Mouse (Mus musculus) thymus, postnatal 10 days (tissue): Measurements from ENCODE around the gene 1700017D01Rik.
A peak's percentile ranks its signal among the peaks of the same experiment; 100 is the strongest.
"Not testable (repeated sequence)": the region's sequence is repeated elsewhere in the genome, so short reads cannot be mapped to it uniquely, and the experiment has no call there.

ENCODE experiments used
- DNase-seq, 2 experiments: peaks; one replicate each; pipeline ENCODE4 v3.0.0; 2021; ENCODE audit warnings: low spot score in 2 of 2

1700017D01Rik gene

DNA sequence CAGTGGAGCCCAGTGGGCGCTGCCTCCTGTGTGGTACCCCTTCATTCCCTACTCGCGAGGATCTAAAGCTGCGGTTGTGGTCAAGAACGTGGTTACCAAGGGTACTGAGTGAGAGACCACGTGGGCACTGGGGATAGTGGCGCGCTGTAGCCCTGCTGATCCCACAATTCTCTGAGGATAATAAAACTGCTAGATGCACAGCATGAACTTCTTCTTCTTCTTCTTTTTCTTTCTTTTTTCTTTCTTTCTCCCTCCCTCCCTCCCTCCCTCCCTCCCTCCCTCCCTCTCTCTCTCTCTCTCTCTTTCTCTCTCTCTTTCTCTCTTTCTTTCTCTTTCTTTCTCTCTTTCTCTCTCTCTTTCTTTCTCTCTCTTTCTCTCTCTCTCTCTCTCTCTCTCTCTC, at the start of gene 1700017D01Rik:
1700017D01Rik (minus strand) TSS at position 101 of the 400 bp plus-strand sequence.
- DNase-seq = not testable (repeated sequence)

GRCm38 (mm10) chr19:11177464-11177863, 46.8 kb upstream of the 1700017D01Rik start:
- DNase-seq = no peak

DNA sequence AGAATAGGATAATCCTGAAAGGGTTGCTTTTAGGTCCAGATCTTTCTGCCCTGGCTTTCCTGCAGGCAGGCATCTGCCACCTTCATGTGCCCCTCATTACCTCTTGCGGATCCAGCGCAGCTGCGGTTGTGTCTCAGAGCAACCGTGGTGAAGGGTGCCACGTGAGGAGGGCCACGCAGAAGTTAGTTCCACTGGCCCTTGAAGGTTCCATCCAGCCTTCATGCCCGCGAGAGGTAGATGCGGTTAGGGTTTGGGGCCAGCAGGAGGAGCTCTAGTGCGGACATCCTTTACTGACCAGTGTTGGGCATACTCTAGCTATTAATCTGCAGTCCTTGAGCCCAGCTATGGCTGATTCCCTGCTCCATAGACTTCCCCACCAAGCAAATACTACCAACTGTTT, 34.5 kb upstream of the 1700017D01Rik start, which contains the start of gene 1700025F22Rik:
1700025F22Rik (minus strand) TSS at position 149 of the 400 bp plus-strand sequence.
- peak in 1 of 2 experiments; percentile 7 for DNase-seq

- not testable (repeated sequence) for DNase-seq
Measured at GRCm38 (mm10) chr19:11157890-11158289, 27.2 kb upstream of the 1700017D01Rik start.

DNA sequence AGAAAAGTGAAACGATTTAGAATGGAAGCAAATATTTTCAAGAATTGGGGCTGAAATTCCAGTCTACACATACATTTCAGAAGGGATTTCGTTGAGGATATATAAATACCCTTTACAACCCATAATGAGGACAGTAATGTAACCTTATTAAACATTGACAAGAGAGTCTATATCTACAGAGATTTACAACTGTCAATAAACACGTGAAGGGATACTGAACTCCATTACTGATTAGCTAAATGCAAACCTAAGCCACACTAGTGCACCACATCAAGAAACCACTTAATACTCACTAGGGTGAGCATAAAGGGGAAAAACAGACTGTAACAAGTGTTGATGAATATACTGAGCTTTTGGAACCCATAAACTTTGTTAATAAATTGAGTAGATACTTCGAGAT, 4.7 kb upstream of the 1700017D01Rik start:
- DNase-seq = no peak

DNA sequence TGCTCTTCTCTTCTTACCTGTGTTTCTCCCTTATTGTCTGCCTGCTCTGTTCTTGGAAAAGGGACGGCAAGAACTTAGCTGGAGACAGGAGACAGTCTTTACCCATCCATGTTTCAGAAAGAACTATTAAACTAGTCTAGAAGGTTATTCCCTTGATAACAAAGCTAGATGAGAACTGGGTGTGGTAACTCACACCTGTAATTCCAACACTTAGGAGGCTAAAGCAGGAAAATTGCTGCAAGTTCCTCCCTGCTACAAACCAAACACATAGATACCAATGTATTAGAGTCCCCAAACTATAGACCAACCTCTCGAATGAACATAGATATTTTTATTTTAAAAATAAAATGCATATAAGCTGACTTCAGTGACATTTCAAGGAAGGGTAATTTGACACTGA, 4.2 kb upstream of the 1700017D01Rik start:
- DNase-seq = no peak

DNA sequence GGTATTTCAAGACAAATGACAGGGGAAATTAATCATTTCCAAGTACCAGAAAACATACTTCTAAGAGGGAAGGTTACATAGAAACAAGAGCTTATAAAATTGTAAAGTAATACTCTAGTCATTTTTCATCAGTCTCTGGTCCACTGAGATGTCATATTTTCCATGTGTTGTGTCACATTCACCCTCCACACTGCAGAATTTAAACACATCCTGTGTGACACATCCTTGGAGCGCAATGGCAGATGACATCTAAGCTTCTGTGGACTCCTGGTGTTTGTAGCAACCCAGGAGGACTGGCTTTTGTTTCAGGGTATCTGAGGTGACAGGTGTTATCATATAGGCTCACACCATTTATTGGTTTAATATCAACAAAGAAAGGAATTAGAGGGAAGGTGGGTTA, 974 bp downstream of the 1700017D01Rik start:
- DNase-seq = no peak

- DNase-seq = peak; percentile 8 to 9
Measured at GRCm38 (mm10) chr19:11121016-11121420, 9.7 kb downstream of the 1700017D01Rik start.

DNA sequence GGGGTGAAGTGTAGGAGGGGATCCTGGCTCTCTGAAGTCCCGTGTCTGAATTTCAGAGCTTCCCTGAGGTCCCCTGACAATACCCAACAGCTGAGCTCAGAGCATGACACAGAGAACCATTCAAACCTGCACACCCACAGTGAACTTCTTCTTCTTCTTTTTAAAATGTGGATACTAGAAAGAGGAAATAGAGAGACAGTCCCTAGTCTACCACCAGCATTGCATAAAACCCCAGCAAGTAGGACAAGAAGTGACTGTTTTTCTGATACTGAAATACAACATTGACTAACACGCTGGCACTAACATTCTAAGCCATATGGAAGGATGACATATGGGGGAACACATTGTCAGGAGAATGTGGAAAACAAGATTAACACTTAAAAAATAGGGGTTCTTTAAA, 11.3 kb downstream of the 1700017D01Rik start:
- no peak for DNase-seq

GRCm38 (mm10) chr19:11107746-11108145, 22.9 kb downstream of the 1700017D01Rik start:
- DNase-seq = no peak

DNA sequence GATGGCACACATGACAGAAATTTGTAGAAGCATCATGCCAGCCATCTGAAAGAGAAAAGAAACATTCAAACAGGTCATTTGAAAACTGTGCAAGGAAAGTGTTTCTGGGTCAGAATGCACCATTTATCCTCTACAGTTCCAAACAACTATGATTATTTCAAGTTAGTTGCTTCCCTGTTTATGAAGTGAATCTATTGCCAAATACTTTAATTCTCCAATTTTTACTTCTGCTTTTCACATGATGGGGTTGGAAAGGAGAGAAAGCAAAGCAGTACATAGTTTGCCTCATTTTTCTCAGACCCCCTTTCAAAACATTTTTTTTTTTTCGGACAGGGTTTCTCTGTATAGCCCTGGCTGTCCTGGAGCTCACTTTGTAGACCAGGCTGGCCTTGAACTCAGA, 28.8 kb downstream of the 1700017D01Rik start:
- DNase-seq = no peak

DNA sequence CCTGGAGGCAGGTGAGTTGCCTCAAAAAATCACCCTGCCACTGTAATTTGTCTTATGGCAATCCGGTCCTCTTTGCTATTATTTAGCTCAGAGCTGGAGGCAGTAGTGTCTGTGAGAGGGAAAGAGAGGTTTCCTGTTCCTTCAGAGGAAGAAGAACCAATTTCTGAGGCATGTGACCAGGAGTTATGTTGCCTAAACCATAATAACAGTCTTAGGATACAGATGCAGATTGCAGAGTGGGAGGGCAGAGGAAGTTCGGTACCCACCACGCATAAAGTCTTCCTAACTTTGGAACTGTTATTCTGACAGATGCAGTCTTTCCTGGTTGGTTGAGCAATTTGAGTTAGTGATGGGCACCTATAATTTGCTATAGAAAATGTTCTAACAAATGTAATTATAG, 32.3 kb downstream of the 1700017D01Rik start:
- DNase-seq = no peak

DNA sequence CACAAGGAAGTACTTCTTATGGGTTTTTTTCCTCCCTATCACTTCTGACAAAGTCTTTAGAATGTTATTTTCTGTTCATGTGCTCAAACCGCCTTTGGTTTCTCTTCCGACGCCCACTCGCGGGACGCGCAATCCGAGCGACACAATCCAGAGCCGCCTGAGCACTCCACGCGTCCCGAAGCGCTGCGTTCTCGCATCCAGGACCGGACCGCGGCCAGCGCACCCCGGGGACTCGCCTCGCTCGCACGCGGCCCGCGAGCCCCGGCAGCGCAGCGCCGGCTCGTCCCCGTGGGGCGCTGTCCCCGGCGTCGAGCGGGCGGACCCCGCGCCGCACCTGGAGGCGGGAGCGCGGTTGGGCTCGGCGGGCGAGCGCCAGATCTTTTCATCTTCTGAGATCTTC, 38.5 kb downstream of the 1700017D01Rik start:
- not testable (repeated sequence) for DNase-seq

- no peak for DNase-seq
Measured at GRCm38 (mm10) chr19:11080934-11081333, 49.7 kb downstream of the 1700017D01Rik start, which contains the start of gene Ms4a8a. Gene Ms4a8a, minus strand, starts transcription at chr19:11081102.

DNA sequence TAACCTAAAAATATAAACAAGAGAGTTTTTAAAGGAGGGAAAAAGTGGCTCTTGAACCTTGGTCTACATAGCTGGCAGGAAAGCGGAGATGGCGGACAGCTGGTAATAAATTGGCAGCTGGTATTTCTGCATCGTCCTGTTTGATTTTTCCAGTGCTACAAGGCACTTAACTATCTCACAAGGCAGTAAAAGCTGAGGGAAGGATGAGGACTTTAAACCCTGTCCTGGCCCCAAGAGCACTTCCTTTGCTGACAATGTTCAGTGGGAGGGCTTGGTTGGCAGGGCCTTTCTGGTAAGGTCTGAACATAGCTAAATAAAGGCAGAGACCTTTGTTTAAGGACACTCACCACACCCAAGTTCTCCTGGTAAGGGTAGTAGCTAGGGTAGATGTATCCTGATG, 60.3 kb downstream of the 1700017D01Rik start:
- DNase-seq = no peak

GRCm38 (mm10) chr19:11065202-11065875, 65.3 kb downstream of the 1700017D01Rik start:
- no peak for DNase-seq

DNA sequence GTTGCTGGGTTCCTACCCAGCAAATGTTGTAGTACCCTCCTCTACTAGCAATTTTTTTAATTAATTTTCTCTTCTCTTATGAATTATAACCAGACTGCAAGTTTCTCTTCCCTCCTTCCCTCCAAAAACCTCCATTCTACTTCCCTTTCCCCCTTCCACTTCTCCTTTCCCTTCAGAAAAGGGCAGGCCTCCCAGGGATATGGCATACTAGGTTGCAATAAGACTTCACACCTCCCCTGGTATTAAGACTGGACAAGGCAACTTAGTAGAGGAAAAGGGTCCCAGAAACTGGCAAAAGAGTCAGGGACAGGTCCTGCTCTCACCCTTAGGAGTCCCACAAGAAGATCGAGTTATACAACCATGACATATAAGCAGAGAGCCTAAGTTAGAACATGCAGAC, 69.8 kb downstream of the 1700017D01Rik start:
- DNase-seq = no peak

DNA sequence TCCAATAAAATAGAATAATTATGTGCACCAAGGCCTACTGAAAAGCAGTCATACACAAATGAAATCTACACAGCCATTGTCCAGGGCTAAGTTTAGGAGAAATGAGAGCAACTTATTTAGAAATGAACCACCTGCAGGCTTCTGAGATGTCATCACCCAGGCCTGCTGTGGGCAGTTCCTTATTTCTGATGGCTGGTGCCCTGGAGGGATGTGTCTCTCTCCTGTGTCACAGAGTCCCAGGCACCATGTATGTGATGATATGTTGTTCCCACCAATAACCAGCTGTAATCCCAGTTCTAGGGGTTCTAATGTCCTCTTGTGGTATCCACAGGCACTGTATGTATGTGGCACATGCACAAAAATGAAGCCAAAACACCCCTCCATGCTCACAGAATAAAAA, 70.7 kb downstream of the 1700017D01Rik start:
- DNase-seq = no peak

- not testable (repeated sequence) for DNase-seq
Measured at GRCm38 (mm10) chr19:11055700-11056099, 75.0 kb downstream of the 1700017D01Rik start.

DNA sequence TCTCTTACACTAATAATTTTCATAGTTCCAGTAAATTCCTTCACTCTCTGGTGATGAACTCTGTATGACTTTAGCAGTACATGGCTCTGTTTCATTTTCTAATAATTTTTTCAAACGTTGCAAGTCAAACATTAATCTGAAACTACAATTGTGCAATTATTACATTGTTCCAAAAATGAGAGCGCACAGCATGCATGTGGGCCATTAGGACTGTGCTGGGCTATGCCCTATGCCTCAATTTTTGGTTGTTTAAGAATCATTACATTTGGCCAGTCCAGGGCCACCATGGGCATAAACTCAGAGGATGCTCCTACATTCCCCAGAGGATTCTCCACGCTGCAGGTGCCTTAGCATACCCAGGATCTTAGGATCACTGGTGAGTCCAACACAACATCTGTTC, 77.4 kb downstream of the 1700017D01Rik start:
- no peak for DNase-seq

DNA sequence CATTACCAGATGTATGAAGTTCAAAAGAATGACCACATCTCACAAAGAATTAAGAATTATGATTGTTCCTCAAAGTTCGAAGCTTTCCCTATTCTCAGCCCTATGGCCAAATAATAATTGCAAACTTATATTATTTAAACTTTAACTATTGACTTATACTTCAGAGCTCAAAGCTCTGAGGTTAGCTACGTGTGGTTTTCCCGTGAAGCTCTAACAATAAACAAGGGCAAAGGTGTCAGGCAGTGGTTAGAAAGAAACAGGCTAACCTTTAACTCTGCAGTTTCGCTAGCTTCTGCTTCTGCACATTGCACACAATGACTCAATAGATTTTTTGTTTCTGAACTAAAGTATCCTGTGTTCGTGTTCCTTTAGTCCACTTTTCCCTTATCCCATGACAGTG, 77.8 kb downstream of the 1700017D01Rik start:
- DNase-seq = no peak

GRCm38 (mm10) chr19:11050286-11050685, 80.4 kb downstream of the 1700017D01Rik start:
- DNase-seq = no peak

DNA sequence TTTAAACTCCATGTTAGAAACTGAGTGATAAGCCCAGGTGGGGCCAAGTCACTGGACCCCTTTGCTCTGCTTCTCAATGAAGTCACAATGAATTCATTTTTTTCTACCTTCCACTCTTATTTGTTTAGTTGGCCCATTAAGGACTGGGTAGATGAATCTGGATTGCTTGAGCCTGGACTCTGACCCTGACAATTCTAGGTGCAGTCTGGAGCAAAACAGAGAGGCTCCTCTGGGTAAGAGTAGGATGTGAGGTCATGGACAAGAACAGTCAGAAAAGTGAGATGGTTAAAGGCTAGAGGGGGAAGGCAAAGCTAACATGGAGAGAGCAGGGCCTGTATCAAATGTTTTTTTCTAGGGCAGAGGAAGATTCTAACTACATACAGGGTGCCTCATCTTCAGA, 81.2 kb downstream of the 1700017D01Rik start:
- DNase-seq = no peak

DNA sequence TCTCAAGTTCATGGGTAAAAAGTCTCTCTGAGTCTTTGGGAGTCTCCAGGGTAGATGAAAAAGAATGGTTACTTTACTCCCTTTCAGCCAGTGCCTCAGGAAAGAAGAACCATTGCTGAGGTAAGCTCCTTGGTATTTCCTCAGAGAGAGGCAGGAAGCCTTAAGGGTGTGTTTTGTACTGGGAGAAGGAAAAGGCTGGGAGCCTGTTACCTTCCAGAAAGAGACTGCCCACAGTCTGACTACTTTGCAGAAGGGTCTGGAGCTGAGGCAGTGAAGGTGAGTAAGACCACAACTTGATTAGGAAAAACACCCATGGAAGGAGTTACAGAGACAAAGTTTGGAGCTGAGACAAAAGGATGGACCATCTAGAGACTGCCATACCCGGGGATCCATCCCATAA, 82.2 kb downstream of the 1700017D01Rik start:
- DNase-seq = no peak
